Mouse (Mus musculus) C2C12 (cell line): ENCODE measurements around the gene Vmn1r203.

ENCODE experiments used
- CEBPB ChIP-seq: IDR thresholded peaks from one replicate; pipeline ENCODE4 v1.6.1; 2011; ENCODE audit warnings: low read depth, mild to moderate bottlenecking, control low read depth, moderate library complexity
- CTCF ChIP-seq: IDR thresholded peaks from one replicate; pipeline ENCODE4 v1.5.1; 2011; ENCODE audit not compliant: control insufficient read depth, insufficient read depth, insufficient read length

DNA sequence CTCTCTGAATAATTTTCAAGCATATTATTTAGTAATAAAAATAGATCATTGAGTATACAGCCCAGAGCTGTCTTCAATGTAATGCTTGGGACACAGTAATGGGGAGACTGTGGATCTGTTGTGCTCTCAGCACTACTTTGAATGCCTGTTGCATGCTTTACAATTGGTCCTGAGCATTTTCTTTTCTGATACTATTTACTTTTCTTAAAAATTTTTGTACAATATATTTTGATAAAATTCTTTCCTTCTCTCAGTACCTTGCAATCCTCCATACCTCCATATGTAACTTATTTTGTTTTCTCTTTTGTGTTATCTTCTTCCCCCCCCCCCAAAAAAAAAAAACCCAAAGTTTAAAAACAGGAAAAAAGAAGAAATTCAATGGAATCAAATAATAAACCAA lies 12.6 kb upstream of the Vmn1r203 start, which contains the start of gene Vmn1r202:
- TF ChIP-seq CEBPB (no peak), CTCF (no peak)
